Mouse (Mus musculus) forebrain, embryonic 12.5 days (tissue): ENCODE data around the gene Fkbp10. TPM values are rescaled to one million over a fixed set of nuclear protein-coding genes. Genes with fewer than 3 reads are reported as not detected.

Experiments
- ATAC-seq: fragments of 200-750 bp; cut with Nextera tagmentation; 2 replicates; pipeline ENCODE4 v1.8.0; 2017; ENCODE audit warnings: moderate TSS enrichment; ENCODE audit not compliant: low FRiP score
- H3K27ac ChIP-seq: fragments of 300-500 bp; sonication (generic); 2 replicates; pipeline ENCODE4 v1.5.1; 2016; ENCODE audit warnings: mild to moderate bottlenecking
- H3K27me3 ChIP-seq: fragments of 300-500 bp; sonication (generic); 2 replicates; pipeline ENCODE4 v1.6.1; 2016; ENCODE audit warnings: mild to moderate bottlenecking
- H3K36me3 ChIP-seq: fragments of 300-500 bp; sonication (generic); replicated peaks from 2 replicates; pipeline ENCODE4 v1.6.1; 2016; ENCODE audit warnings: mild to moderate bottlenecking
- H3K4me1 ChIP-seq: fragments of 300-500 bp; sonication (generic); 2 replicates; pipeline ENCODE4 v1.6.1; 2016
- H3K4me2 ChIP-seq: fragments of 300-500 bp; sonication (generic); 2 replicates; pipeline ENCODE4 v1.6.1; 2016; ENCODE audit warnings: mild to moderate bottlenecking, moderate library complexity
- H3K4me3 ChIP-seq: fragments of 300-500 bp; sonication (generic); replicated peaks from 2 replicates; pipeline ENCODE4 v1.5.1; 2016; ENCODE audit warnings: mild to moderate bottlenecking
- H3K9ac ChIP-seq: fragments of 300-500 bp; sonication (generic); 2 replicates; pipeline ENCODE4 v1.6.1; 2016; ENCODE audit warnings: mild to moderate bottlenecking
- H3K9me3 ChIP-seq: fragments of 300-500 bp; sonication (generic); 2 replicates; pipeline ENCODE4 v1.6.1; 2016
- WGBS: fragments of 180-500 bp; shearing (Covaris S2); methylation state at CpG from one replicate; pipeline ENCODE4 v1.1.7; 2016; 5-methylcytosine and 5-hydroxymethylcytosine counted together
- polyA plus RNA-seq: library from polyadenylated mRNA; unstranded; fragments of >200 nt; fragmentation: Nextera tagmentation; extraction: Ambion mirVana; gene quantifications from 2 replicates; pipeline ENCODE4 v1.2.1, GENCODE M21; 2016

Gene Fkbp10
- polyA plus RNA-seq, 1 experiment from 2014 or later, result 32.1 TPM

DNA sequence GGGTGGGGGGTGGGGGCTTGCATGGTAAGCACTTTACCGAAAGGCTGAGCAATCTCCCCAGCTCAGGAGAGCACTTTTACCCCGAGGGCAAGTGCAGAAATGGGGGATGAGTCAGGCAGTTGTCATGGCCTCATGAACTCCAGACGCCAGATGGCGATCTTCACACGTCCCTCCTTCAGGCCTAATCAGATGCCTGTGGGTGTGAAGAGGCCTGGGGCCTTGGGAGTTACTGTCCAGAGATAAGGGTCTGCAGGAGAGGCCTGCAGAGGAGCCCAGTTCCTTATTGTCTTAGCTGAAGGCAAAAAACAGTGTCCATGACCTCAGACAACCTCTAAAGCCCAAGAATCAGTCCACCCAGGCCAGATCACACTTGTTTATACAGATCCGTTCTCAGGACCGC is 10.4 kb downstream of the Fkbp10 start:
- peaks cover 21% of the 10 kb centered on the region for H3K36me3 ChIP-seq
- H3K27ac ChIP-seq, result 0 out of 2 replicates have a peak overlapping the region, but pooled peaks have one; percentile 13
- 39% methylated on average over 7 of the region's 7 CpGs for WGBS
- H3K4me1 ChIP-seq, result no peaks in the 10 kb centered on the region; the same call in 1 of the 2 replicates
- no peak overlapping the region for H3K4me2 ChIP-seq
- H3K27me3 ChIP-seq, result no peaks in the 10 kb centered on the region
- no peak overlapping the region for H3K4me3 ChIP-seq
- 0 out of 2 replicates have a peak, but pooled peaks have one; percentile 41 for ATAC-seq
- H3K9ac ChIP-seq, result no peak overlapping the region
- no peaks in the 10 kb centered on the region for H3K9me3 ChIP-seq

DNA sequence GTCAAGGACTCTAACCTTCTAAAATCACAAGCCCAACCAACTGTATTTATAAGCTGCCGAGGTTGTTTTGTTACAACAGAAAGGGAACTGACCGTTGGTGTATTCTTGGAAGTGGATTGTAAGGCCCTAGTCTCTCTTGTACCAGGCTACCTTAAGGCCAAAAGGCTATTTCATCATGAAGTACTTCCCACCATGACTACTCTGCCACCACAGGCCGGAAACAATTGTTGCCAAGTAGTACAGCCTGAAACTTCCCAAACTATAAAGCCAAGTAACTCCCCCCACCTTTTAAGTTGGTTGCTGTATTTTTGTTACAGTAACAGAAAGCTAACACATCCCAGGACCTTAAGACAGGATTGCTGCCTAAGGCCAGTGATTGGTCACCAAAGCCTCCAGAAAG is 11.3 kb downstream of the Fkbp10 start:
- Histone ChIP-seq H3K27ac (no peak overlapping the region), H3K36me3 (peaks cover 26% of the 10 kb centered on the region), H3K4me3 (no peak overlapping the region), H3K4me1 (no peaks in the 10 kb centered on the region; the same call in 1 of the 2 replicates), H3K9me3 (no peaks in the 10 kb centered on the region), H3K27me3 (no peaks in the 10 kb centered on the region), H3K9ac (no peak overlapping the region), H3K4me2 (no peak overlapping the region)
- no peak for ATAC-seq
- WGBS, result 88% methylated on average over 3 of the region's 3 CpGs

DNA sequence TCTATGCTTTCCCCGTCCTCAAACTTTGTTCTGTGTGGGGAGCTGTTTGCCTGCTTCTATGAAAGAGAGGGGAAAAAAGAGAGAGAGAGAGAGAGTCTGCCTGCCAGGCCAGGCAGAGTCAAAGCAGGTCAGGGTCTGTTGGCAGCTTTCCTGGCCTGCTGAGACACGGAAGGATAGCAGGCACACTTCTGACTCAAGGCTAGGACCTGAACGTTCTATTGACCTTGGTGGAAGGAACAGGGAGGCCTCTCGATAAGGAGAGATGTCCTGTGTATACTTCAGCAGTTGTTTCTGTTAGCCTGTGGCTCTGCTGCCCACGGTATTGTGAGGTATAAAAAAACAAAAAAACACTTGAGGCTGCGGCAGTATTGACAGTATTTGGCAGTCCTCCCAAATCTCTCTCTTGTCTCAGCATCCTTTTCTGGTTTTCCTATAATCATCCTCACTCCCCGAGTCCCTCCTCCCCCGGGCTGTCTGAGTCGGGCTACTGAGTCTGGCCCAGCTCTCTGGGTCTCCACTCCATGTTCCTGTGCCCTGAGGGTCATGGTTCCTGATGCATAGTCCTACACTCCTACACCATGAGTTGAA is 13.2 kb downstream of the Fkbp10 start:
- Histone ChIP-seq H3K4me1 (no peaks in the 10 kb centered on the region; the same call in 1 of the 2 replicates), H3K4me3 (no peak overlapping the region), H3K27me3 (no peaks in the 10 kb centered on the region), H3K36me3 (peaks cover 35% of the 10 kb centered on the region), H3K9ac (no peak overlapping the region), H3K4me2 (no peak overlapping the region), H3K9me3 (no peaks in the 10 kb centered on the region), H3K27ac (no peak overlapping the region)
- no peak for ATAC-seq
- WGBS, result 84% methylated on average over 9 of the region's 9 CpGs

DNA sequence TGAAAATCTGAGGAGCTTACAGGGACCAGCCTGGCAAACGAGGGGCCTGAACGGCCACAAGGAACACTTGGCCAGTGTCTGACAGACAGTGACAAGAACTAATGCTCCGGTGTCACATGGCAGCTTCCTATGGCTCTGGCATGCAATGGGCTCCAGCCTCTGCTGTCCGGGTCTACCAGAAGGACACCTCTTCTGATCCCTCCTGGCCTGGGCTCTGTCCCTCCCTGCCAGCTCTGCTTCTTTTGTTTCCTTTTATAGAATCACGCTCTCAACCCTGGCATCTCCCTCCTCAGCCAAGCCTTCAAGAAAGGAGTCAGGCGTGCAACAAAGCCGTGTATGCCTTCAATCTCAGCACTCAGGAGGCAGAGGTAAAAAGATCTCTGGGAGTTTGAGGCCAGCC is 14.6 kb downstream of the Fkbp10 start:
- Histone ChIP-seq H3K4me1 (no peaks in the 10 kb centered on the region), H3K4me2 (no peak overlapping the region), H3K27ac (no peak overlapping the region), H3K9me3 (no peaks in the 10 kb centered on the region), H3K27me3 (no peaks in the 10 kb centered on the region), H3K4me3 (no peak overlapping the region), H3K9ac (no peak overlapping the region), H3K36me3 (peaks cover 40% of the 10 kb centered on the region)
- WGBS, result 87% methylated on average over 7 of the region's 7 CpGs
- ATAC-seq, result no peak

DNA sequence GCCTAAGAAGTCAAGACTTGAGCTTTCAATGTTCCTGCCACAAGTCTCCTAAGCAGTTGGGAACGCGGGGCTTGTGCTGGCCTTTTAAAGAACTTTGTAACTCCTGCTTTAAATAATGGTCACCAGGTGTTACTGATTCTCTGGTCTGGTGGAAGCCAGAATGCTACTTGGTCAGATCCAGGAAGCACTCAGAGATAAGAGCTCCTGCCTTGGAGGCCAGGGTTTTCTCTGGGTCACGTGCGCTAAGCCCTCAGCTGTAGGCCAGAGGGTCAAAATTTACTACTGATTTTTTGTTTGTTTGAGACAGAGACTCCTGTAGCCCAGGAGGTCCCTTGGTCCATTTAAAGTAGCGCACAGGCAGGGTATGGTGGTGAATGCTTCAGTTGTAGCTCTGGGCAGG is 16.5 kb downstream of the Fkbp10 start:
- no peak for ATAC-seq
- no peak overlapping the region for H3K4me2 ChIP-seq
- WGBS, result 95% methylated on average over 5 of the region's 5 CpGs
- peaks cover 3% of the 10 kb centered on the region; the same call in 1 of the 2 replicates for H3K4me1 ChIP-seq
- no peak overlapping the region for H3K4me3 ChIP-seq
- H3K36me3 ChIP-seq, result peaks cover 52% of the 10 kb centered on the region
- no peak overlapping the region for H3K27ac ChIP-seq
- H3K9ac ChIP-seq, result no peak overlapping the region
- H3K27me3 ChIP-seq, result no peaks in the 10 kb centered on the region
- no peaks in the 10 kb centered on the region for H3K9me3 ChIP-seq

DNA sequence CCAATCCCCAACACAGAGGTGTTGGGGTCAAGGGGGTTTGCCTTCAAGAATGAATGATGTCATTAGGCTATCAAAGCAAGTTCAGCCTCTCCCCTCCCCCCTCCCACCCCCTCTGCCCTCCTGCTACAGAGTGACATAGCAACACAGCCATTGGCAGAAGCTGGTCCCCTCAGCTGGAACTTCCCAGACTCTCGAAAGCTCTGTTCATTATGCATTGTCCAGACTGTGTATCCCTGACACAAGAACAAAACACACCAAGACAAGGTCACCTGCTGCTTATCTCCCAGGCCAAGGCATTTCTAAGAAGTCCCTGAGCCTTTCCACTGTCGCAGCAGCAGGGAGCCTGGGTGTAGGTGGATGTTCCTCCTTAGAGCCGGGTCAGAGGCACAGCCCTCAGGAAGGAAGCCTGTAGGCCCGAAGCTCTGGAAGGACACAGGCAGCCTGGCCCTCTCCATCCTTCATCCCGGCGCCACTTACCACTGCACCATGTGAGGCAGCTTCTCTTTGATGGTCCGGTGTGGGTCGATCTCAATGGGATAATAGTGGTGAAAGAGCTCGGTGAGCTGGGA is 20.3 kb downstream of the Fkbp10 start:
- no peak overlapping the region for H3K27ac ChIP-seq
- no peak for ATAC-seq
- H3K9me3 ChIP-seq, result no peaks in the 10 kb centered on the region
- H3K4me2 ChIP-seq, result no peak overlapping the region
- peaks cover 42% of the 10 kb centered on the region for H3K36me3 ChIP-seq
- 65% methylated on average over 9 of the region's 9 CpGs for WGBS
- H3K4me1 ChIP-seq, result peaks cover 13% of the 10 kb centered on the region
- H3K4me3 ChIP-seq, result no peak overlapping the region
- no peak overlapping the region for H3K9ac ChIP-seq
- no peaks in the 10 kb centered on the region for H3K27me3 ChIP-seq

DNA sequence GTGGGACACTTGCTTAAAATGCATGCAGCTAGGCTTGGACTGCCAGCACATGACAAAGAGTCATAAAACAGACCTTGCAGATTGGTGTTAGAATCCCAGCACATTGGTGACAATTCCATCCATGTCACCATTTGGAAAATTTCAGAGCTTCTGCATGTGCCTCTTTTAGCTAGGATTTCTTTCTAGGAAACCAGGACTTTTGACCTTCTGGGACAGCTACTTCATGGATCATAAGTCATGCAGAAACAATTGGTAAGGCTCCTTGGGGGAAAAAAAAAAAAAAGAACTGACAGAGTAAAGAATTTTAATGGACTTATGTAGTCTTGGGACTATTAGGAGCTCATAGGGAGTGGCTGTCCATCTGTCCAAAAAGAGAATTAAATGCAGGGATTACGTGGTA is 22.4 kb downstream of the Fkbp10 start:
- H3K4me2 ChIP-seq, result no peak overlapping the region
- H3K4me3 ChIP-seq, result no peak overlapping the region
- WGBS, result 90% methylated on average over 1 of the region's 1 CpGs
- no peaks in the 10 kb centered on the region for H3K27me3 ChIP-seq
- no peak overlapping the region for H3K9ac ChIP-seq
- H3K27ac ChIP-seq, result no peak overlapping the region
- H3K9me3 ChIP-seq, result no peaks in the 10 kb centered on the region
- peaks cover 19% of the 10 kb centered on the region for H3K4me1 ChIP-seq
- H3K36me3 ChIP-seq, result peaks cover 32% of the 10 kb centered on the region
- no peak for ATAC-seq

DNA sequence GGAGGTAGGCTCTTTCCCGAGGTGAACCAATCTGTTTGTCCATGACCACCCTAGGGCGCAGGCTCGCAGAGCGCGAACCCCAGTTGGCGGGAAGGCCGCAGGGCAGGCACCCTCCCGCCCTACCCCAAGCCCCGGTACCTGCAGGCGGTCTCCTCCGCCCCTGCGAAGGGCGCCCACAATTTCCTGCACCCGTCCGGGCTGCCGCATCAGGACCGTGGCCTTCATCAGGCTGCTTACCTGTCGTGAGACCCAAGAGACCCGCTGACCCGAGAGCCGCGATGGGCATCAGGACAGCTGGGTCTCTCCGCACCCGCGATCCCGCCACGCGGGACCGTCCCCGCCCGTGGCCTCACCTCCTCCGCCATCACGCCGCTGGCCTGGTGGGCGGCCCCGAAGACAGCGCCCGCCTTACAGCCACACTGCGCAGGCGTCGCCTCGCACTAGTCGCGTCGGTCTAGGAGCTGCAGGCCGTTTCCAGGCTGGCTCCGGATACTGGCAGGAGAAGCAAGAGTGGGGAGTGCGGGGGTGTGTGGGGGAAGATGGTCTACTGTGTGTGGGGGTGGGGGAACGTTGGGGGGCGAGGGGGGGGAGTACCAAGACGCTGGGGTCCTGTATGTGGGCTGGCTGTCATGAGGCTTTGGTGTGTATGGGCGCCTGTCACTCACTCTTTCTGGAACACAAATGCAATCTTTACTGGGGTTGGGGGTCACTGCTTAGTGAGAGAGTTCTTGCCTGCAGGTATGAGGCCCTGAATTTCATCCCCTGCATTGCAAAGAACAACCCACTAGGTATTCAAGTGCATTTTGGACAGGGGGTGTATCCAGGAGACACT is 25.4 kb downstream of the Fkbp10 start:
- H3K27ac ChIP-seq, result peak overlapping the region; percentile 60
- WGBS, result 1% methylated on average over 47 of the region's 52 CpGs
- H3K4me1 ChIP-seq, result peaks cover 17% of the 10 kb centered on the region
- H3K9me3 ChIP-seq, result no peaks in the 10 kb centered on the region
- ATAC-seq, result peak; percentile 97
- peak overlapping the region; percentile 82 for H3K4me2 ChIP-seq
- H3K4me3 ChIP-seq, result peak overlapping the region; percentile 81
- H3K27me3 ChIP-seq, result no peaks in the 10 kb centered on the region
- peaks cover 16% of the 10 kb centered on the region for H3K36me3 ChIP-seq
- peak overlapping the region; percentile 88 for H3K9ac ChIP-seq

DNA sequence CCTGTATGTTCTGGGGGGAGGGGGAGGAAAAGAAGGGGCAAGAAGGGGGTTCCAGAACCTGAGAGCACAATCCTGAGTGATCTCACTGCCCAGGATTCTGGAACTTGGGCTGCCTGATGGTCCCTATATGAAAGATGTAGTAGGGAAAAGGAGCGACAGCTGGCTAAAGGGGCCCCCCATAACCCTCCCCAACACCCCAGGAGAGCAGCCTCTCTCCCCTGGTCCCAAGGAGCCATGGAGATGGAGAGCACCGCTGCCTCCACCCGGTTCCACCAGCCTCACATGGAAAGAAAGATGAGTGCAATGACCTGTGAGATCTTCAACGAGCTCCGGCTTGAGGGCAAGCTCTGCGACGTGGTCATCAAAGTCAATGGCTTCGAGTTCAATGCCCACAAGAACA is 26.3 kb downstream of the Fkbp10 start, which contains the start of the genes Nt5c3b and Klhl10:
TSS of gene Nt5c3b (minus strand) at position 12 of the 400 bp plus-strand sequence.
TSS of gene Klhl10 (plus strand) at position 121 of the 400 bp plus-strand sequence.
- WGBS, result 87% methylated on average over 8 of the region's 8 CpGs
- no peaks in the 10 kb centered on the region for H3K27me3 ChIP-seq
- H3K36me3 ChIP-seq, result peaks cover 9% of the 10 kb centered on the region
- peak within 1 kb of the TSS; percentile 60 for H3K27ac ChIP-seq
- no peaks in the 10 kb centered on the region for H3K9me3 ChIP-seq
- peak within 1 kb of the TSS; percentile 88 for H3K9ac ChIP-seq
- H3K4me2 ChIP-seq, result peak within 1 kb of the TSS; percentile 82
- no peak for ATAC-seq
- H3K4me1 ChIP-seq, result peaks cover 16% of the 10 kb centered on the region
- H3K4me3 ChIP-seq, result peak within 1 kb of the TSS; percentile 81

DNA sequence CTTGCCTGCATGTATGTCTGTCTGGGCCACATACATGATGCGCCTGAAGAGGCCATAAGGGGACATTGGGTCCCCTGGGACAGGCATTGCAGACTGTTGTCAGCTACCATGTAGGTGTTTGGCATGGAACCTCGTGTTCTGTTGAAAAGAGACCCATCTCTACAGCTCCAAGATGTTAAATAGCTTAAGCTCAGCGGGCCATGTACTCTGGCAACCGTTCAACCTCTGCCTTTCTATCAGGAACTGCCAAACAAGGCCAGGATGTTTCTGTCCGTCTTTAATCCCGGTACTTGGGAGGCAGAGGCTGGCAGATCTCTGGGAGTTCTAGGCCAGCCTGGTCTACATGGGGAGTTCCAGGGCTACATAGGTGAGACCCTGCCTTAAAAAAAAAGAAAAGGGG is 27.1 kb downstream of the Fkbp10 start:
- WGBS, result 89% methylated on average over 6 of the region's 6 CpGs
- no peaks in the 10 kb centered on the region for H3K27me3 ChIP-seq
- H3K4me3 ChIP-seq, result no peak overlapping the region
- peaks cover 16% of the 10 kb centered on the region for H3K4me1 ChIP-seq
- no peak overlapping the region for H3K9ac ChIP-seq
- no peak overlapping the region for H3K4me2 ChIP-seq
- H3K36me3 ChIP-seq, result peaks cover 7% of the 10 kb centered on the region
- no peak for ATAC-seq
- no peaks in the 10 kb centered on the region for H3K9me3 ChIP-seq
- H3K27ac ChIP-seq, result no peak overlapping the region

DNA sequence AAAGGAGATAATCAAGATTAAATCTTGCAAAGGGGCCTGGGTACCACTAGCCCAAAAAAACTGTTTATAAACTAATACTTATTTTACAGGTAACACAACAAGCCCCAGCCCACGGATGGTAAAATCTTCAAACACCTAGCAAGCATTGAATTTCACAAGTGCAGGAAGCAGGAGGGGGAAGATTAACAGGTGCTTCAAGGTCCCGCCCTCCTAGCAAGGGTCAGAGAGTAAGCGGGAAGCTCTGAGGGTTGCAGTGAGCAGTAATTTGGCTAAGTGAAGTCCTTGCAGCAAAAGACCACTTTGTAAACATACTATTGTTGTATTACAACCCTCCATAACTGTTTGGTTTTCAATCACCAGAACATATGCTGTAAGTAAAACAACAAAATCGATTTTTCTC is 41.8 kb downstream of the Fkbp10 start:
- peaks cover 35% of the 10 kb centered on the region for H3K36me3 ChIP-seq
- no peak for ATAC-seq
- no peak overlapping the region for H3K4me3 ChIP-seq
- H3K27ac ChIP-seq, result no peak overlapping the region
- WGBS, result 79% methylated on average over 4 of the region's 4 CpGs
- no peak overlapping the region for H3K4me2 ChIP-seq
- H3K9me3 ChIP-seq, result no peaks in the 10 kb centered on the region
- H3K27me3 ChIP-seq, result no peaks in the 10 kb centered on the region
- H3K4me1 ChIP-seq, result no peaks in the 10 kb centered on the region
- H3K9ac ChIP-seq, result no peak overlapping the region

DNA sequence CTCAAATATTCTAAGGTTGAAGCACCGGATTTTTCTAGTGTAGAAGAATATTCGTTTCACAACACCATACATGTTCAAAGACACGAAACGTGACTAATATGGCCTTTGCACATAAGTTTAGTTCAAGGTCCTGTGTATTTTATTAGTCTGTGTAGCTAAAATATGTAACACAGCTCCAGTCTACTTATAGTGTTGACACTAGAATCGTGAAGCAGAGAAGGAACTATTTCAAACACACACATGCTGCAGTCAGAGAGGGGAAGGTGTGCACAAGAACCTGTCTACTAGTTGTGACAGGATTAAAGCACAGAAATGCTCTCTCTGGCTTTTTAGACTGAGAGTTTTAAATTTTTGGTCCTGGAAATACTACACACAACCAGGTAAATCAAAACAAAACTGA is 42.2 kb downstream of the Fkbp10 start:
- no peaks in the 10 kb centered on the region for H3K9me3 ChIP-seq
- H3K36me3 ChIP-seq, result peaks cover 38% of the 10 kb centered on the region
- no peak overlapping the region for H3K4me3 ChIP-seq
- H3K27me3 ChIP-seq, result no peaks in the 10 kb centered on the region
- no peak overlapping the region for H3K4me2 ChIP-seq
- H3K9ac ChIP-seq, result no peak overlapping the region
- H3K27ac ChIP-seq, result no peak overlapping the region
- no peaks in the 10 kb centered on the region for H3K4me1 ChIP-seq
- no peak for ATAC-seq
- 93% methylated on average over 5 of the region's 5 CpGs for WGBS
